Mouse (Mus musculus) right cerebral cortex, adult 2 months (tissue): ENCODE measurements around the gene Ttc21a.

ENCODE experiments used
- DNase-seq, 2 experiments: peaks; one replicate each; pipeline ENCODE4 v3.0.0; 2021 to 2022; ENCODE audit warnings: low spot score in 2 of 2

Gene Ttc21a

DNA sequence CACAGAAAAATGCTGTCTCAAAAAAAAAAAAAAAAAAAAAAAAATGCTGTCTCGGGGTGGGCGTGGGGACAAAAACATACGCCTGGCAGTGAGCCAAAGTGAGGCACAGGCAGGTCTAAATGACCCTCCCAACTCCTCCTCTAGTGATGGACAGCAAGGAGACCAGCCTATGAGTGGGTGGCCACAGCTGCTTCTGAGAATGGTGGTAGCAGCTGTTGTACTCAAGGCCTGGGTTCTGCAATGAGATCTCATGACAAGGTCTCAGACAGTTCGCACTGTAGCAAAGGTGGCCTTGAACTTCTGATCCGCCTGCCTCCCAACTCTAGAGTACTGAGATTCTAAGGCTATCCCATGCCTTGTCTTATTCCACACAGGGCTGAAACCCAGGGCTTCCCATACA is 4.0 kb downstream of the Ttc21a start:
- no peak for DNase-seq

DNA sequence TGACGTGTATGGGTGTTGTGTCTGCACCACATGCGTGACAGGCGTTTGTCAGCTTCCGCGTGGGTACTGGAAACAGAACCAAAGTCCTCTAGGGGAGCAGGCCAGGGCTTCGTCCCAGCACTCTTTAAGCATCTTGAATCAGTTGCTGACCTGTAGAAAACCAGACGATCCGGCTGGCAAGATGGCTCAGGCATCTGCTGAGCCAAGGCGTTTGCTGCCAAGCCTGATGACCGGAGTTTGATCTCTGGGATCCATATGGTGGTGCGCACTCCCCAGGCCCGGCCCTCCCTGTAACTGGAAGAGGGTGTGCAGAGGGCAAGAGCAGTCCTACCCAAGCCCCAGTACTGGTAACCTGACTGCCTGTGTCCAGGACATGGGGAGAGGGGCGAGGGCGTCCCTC is 4.5 kb downstream of the Ttc21a start:
- no peak for DNase-seq

DNA sequence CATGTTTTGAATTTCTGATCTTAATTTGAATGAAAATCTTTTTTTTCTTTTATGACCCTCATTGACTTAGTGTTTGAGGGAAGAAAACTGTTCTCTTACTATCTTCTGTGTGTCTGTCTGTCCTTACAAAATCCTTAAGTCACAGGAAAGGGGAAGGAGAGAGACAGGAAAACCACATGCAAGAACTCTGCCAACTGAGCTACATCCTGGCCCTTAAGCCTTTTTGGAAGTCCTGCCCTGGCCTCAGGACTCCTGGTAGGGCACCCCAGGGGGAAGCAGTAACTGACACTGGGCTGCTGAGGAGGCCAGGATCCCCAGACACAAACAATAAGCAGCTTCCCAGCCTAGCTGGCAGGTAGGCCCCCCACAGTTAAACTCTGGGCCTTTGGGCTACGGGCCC is 5.9 kb downstream of the Ttc21a start:
- no peak for DNase-seq

DNA sequence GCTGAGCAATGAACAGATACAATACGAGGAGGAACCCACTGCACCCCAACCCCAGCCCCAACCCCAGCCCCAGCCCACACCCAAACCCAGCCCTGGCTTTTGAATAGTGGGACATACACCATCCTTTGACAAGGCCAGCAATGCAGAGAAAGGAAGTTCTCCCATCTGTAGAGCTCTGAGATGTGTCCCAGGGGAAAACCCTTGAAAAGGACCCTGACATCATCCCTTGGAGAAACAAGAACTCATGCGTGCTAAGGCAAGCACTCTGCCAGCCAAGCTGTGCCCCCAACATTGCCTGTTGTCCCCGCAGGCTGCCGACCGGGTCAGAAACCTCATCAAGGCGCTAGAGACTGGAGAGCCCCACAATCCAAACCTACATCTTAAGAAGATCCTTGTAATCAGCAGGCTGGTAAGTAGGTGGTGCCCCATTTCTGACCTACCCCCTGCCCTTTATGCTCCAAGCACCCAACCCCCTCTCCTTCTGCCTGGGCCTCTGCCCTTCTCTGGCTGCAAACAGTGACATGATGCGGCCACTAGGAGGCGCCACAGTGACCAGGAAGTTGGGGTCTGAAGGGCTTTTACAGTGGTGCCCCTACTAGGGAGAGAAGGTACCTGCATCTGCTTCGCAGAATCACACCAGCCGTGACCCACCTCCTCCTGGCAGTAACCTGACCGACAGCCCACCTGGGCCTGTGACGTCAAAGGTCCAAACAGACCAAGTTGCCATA is 7.9 kb downstream of the Ttc21a start:
- DNase-seq = no peak

DNA sequence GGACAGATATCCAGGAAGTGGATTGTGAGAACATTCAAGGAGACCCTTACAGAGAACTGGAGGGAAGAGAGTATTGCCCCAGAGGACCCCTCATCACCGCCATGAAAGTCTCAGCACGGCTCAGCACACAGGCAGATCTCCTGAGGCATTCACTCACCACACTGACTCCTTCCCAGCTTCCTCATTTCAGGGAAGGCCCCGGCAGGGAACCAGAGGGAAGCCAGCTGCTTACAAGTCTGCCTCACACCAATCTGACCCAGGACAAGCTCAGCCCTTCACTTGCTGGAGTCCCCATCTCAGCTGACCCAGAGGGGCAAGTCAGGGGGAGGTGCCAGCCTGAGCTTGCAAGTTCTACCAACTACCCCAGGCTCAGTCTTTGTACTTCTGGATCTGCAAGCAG is 11.4 kb downstream of the Ttc21a start:
- DNase-seq = no peak

DNA sequence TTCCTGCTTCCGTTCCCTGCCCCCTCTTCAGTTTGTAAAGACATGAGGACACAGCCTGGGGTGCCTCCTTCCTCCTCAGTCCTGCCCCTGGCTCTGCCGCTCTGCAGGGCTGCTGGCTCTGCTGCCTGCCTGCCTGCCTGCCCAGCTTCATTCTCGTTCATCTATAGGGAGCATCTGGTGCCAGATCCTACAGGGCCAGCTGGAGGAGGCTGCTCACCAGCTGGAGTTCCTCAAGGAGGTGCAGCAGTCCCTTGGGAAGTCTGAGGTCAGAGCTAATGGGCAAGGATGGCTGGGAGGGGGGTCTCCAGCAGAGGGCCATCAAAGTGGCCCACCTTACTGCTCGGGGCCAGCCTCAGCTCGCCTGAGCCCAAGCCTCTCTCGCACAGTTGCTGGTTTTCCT is 13.0 kb downstream of the Ttc21a start:
- no peak for DNase-seq

DNA sequence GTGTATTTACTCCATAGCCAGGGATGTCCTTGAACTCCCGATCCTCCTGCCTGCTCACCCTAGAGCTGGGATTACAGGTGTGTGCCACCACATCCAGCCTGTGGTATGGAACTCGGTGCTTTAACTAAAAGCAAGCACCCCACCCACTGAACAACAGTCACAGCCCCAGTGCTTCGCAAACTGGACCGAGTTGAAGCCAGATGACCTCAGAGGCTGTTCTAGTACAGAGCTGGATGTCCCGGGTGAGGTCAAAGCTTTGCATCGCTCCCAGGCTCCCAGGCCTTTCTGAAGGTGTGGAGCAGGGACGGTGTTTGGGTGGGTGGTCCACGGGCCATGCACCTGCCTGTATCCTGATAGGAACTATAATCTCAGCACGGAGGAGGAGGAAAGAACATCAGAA is 14.0 kb downstream of the Ttc21a start:
- DNase-seq = no peak

DNA sequence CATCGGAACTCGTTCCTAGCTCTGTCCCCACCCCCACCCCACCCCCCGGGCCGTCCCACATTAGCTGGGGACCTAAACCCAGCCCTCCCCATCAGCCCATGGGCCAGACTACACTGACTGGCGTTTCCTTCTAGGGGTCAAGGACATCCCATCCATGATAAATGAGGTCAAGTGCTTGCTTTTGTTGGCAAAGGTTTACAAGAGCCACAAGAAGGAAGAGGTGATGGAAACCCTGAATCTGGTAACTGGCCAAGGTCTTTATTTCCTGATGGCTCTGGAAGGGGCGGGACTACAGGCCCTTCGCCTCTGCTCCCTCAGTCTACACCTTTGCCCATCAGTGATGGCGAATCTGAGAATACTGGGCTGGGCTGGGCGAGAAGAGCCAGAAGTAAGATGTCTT is 21.4 kb downstream of the Ttc21a start:
- DNase-seq = no peak

DNA sequence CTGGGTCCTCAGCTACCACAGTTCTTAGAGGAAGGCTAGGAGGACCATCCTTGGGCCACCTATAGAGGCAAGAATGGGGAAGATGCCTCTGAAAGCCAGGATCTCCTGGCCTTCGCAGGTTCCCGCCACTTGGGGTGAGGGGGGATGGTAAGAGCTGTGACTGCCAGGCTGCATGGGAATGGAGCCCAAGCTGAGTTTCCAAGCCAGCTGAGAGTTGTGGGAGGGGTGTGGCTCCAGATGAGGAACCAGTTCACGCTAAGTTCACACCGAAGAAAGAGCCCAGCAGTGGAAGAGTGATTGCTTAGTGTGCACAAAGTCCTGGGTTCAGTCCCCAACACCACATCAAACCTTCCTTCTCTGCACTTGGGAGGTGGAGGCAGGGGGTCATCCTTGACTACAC is 24.8 kb downstream of the Ttc21a start:
- no peak for DNase-seq

DNA sequence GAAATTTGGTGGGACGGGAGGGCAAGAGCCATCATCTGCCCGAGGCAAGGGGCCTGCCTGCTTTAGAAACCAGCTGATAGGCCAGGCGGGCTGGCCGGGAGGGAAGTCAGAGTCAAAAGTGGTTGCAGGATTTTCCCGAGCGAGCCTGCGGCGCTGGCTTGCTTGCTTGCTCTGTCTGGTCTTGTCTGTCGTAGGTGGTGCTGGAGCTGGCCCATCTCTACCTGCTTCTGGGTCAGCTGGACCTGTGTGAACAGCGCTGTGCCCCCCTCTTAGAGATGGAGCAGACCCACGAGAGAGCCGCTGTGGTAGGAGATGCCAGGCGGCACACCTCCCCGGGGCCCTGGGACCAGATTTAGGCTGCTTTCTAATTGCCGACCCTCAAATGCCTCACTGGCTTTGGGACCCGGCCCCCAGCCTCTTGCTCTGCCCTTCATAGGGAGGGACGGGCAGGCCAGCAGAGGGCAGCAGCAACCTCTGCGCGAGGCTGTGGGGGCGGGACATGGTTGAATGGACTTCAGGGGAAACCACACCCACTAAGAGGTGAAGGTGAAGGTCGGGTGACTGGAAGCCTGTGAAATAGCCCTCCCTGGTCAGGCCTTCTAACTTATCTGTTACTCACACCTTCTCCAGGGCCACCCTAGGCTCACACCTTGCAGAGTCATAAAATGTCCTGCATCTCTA is 25.7 kb downstream of the Ttc21a start:
- DNase-seq = no peak

DNA sequence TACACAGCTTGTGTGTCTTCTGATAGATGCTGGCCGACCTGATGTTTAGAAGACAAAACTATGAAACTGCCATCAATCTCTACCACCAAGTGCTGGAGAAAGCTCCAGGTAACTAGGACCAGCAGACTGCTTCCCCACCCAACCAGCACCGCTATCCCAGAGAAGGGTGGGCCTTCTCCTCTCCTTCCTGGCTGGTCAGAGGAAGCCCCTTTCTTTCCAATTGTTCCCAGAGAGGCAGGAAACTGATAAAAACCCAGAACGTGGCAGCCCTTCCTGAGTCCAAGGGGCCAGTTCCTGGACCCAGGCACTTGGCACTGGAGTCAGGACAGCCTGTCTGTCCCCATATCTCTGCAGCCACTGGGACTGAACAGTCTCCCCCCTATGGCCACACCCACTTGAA is 26.8 kb downstream of the Ttc21a start:
- no peak for DNase-seq

DNA sequence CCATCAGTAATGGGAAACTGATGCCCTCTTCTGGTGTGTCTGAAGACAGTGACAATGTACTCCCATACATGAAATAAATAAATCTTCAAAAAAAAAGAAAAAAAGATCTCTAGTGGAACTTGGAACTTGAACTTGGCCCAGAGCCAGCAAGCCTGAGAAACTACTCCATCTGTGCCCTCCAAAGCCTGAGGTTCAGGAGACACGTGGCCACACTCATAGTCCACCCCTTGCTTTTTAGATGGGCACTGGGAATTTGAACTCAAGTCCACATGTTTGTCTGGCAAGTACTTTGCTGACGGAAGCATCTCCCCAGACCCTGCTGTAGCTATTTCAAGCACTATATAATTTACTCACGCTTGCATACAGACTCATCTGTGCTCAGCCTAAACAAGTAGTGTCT is 27.8 kb downstream of the Ttc21a start:
- no peak for DNase-seq

DNA sequence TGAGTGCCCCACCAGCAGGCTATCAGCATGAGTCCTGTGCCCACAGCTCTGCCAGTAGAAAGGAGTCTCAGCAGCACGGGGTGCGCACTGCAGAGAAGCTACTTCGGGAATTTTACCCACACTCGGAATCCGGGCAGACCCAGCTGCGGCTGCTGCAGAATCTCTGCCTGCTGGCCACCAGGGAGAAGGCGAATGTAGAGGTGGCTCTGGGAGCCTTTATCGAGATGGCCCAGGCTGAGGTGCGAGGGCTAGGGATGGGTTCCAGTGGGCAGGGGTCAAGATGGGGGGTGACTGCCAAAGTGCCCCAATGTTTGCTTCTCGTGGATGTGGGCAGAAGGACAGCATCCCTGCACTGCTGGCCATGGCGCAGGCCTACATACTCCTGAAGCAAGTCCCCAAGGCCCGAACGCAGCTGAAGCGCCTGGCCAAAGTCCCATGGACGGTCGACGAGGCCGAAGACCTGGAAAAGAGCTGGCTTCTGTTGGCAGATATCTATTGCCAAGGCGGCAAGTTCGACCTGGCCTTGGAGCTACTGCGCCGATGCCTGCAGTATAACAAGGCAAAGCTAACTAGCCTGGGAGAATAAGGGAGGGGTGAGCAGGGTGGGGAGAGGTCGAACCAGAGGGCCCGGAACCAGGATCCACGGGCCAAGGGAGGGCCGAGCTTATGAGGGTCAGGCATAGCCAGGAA is 29.0 kb downstream of the Ttc21a start:
- no peak for DNase-seq

DNA sequence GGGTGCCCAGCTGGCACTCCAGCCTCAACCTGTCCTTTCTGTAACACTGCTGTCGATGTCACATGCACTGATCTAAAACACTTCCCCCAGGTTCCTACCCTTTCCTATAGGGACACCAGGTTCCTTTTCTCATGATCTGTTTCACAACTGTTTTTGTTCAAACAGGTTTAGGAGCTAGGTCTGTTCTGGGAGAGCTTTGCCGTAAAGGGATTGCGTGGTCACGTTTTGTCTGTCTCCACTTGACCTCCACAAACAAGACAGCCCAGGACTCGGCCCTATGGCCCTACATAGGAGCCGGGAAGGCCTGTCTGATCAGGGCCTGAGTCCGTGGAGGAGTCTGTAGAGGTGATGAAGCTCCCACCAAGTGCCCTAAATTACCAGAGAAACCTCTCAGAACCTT is 32.4 kb downstream of the Ttc21a start:
- DNase-seq = no peak

DNA sequence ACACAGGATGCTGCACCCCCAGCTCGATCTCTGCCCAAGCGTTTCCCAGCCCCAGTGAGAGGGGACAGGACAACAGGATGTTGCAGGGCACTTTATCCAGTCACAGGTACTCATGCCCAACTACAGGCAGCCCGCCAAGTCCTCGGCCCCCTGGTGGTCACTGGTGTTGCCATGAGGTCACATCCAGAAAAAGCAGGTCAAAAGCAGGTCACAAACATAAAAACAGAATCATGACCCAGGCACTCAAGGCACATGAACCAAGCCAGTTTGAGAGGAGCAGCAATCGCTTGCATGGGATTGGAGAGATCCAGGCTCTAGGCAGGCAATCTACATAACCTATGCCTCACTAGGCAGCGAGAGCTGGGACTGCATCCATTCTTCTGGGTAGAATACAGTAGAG is 32.8 kb downstream of the Ttc21a start:
- no peak for DNase-seq

DNA sequence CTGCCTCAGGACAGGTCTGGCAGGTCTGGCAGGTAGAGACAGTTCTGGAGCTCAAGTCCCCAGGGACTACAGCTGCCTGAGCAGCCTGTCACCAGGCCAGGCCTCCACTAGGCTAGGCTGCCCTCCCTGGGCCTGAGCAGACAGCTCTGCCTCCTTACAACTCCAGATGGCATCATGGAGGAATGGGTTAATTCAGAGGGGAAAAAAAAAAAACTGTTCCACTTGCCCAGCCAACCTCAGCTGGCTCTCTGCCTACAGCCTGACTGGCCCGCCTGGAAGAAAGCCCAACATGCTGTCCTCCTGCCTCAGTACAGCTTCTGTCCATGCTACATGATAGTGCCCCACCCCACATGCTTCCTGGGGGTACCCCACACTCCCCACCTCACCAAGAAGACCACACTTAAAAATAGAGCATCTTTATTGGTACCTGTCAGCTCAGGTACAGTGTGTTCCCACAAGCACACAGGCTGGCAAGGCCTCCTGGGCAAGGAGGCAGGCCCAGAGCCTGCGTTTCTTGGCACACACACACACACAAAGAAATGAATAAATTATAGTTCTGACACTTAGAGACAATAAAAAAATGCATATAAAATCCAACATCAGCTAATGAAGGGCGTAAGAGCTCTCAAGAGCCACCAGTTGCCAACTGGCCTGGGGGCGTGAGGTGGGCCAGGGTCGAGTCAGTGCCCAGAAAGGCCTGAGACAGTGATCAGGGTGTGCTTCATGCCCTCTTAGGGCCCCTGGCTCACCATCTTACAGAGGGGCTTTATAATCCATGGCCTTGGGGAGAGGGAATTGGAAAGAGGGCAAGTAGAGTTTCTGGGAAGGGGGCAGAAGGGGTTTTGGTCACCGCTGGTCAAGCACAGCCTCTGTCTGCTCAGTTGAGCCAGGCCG is 33.6 kb downstream of the Ttc21a start:
- peak; percentile 51 to 56 for DNase-seq

DNA sequence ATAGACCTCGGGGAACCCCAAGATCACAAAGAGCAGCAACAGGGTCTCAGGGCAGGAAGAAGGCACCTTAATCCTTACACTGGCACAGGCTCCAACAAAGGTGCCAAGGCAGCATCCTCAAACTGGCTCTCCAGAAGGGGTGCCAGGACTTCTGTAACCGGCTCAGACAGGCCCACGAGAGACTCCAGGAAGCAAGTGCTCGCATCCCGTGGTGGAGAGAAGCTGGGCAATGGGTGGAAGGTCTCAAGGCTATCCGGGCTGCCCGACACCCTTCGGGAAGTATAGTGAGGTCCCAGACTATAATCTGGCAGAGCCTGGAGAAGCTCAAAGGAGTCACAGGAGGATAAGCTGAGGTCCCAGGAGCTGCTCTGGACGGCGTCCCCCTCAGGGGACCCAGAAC is 34.8 kb downstream of the Ttc21a start:
- no peak for DNase-seq

DNA sequence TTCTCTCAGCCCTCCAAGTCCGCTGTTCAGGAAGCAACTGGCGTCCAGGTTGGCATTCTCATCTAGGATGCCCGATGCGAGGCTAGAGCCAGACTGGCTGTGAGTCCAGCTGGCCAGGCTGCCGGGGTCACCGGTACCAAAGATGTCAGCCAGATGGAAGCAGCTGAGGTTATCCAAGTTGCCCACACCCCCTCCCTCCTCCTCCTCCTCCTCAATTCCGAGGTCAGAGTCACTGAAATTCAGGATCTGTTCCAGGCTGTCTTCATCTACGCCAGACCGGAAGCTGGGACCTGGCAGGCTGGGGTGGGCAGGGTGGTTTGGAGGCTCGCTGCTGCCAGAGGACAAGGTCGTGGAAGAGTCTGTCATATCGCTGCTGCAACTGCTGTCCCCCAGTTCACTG is 35.2 kb downstream of the Ttc21a start:
- DNase-seq = no peak

DNA sequence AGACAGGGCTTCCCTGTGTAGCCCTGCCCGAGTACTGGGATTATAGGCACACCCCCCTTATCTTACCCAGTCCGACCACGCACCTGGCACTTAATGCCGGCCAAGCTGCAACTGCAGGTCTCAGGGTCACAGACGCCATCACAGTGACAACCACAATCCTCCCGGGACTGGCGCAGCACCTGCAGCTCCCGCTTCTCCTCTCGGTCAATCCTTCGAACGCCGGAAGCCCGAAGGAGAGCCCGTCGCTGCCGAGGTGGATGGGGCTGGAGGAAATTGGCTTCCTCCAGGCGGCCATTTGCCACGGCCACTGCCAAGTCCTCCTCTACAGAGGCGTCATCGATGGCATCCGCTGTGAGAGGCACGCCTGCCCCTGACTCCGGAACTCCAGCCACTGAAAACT is 35.9 kb downstream of the Ttc21a start:
- DNase-seq = no peak

DNA sequence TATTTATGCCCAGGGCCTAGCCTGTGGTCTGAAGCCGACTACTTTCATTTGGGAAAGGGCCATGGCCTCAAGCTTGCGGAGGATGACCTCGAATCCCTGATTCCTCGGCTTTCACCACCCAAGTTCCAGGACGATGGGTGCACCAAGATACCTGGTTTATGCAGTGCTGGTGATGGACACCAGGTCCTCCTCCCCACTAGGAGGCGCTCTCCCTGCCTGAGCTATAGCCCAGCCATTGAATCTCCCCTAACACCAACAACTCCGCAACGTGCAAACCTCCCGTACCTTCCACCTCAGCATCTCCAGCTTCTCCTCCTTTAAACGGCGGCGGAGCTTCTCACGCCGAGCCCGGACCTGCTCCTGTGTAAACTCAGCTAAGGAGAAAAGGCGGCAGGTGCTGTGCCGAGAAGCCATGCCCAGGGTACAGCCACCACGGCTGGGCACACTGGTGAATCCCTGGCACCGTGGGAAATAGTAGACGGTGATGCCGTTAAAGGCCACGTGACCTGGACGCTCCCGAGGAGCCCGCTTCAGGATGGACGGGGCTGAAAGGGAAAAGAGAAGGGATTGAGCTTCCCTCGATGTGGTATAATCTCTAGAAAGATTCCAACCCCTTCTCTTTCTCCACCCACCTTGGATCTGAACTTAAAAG is 36.6 kb downstream of the Ttc21a start:
- DNase-seq = no peak

DNA sequence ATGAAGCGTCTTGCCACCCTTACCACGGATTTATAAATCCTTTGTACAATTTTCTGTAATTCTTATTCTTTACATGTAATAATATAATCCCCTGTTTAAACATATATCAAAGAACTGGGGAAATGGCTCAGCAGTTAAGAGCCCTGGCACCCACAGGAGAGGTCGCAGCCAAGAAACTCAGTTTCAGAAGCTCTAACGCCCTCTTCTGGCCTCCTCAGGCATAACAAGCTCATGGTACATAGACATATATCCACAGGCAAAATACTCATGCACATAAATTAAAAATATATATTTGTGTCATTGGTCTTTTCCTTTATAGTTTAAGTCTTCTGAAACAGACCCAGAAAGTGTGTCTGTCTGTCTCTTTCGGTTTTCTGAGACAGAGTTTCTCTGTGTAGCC is 37.2 kb downstream of the Ttc21a start:
- no peak for DNase-seq

DNA sequence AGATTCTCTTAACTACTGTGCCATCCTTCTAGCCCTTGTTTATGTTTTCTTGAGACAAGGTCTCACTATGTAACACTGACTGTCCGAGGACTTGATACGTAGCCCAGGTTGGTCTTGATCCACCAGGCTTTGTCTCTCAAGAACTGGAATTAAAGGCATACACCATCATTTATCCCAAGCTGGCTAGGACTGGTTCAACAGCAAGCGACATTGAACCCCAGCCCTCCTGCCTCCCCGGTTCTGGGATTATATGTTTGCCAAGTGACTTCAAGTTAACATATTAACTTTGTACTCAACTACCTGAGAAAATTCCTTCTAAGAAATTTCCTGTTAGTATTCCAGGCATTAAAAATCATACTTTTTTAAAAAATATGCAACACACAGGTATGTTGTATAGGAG is 37.9 kb downstream of the Ttc21a start:
- no peak for DNase-seq
